Mouse (Mus musculus) liver, adult 2 months (tissue): ENCODE results near the gene Psmd8. TPM values are rescaled to one million over a fixed set of nuclear protein-coding genes. Genes with fewer than 3 reads are reported as not detected.
A peak's percentile ranks its signal among the peaks of the same experiment; 100 is the strongest.

ENCODE experiments used
- DNase-seq: peaks from one replicate; pipeline ENCODE4 v3.0.0-alpha.2; 2011; ENCODE audit warnings: low read depth, low spot score; ENCODE audit errors: extremely low read depth
- H3K27ac ChIP-seq: fragments of 200-500 bp; replicated peaks from 2 replicates; pipeline ENCODE4 v1.5.1; 2012; ENCODE audit warnings: low read depth, mild to moderate bottlenecking, control low read depth, inconsistent platforms, low read length; ENCODE audit not compliant: insufficient read depth
- H3K27me3 ChIP-seq: fragments of 200-500 bp; 2 replicates; pipeline ENCODE4 v1.6.1; 2012; ENCODE audit warnings: mild to moderate bottlenecking, moderate library complexity, low read length, inconsistent platforms; ENCODE audit not compliant: control insufficient read depth, insufficient read depth
- H3K36me3 ChIP-seq: fragments of 200-500 bp; 2 replicates; pipeline ENCODE4 v1.6.1; 2012; ENCODE audit warnings: low read length, inconsistent platforms; ENCODE audit not compliant: control insufficient read depth, insufficient read depth
- H3K4me1 ChIP-seq: fragments of 200-500 bp; 2 replicates; pipeline ENCODE4 v1.6.1; 2011; ENCODE audit warnings: low read length; ENCODE audit not compliant: control insufficient read depth, insufficient read depth
- H3K4me3 ChIP-seq: fragments of 200-500 bp; 2 replicates; pipeline ENCODE4 v1.5.1; 2011; ENCODE audit warnings: low read depth, mild to moderate bottlenecking, control low read depth, low read length, moderate library complexity; ENCODE audit not compliant: insufficient read depth
- H3K79me2 ChIP-seq: fragments of 200-500 bp; 2 replicates; pipeline ENCODE4 v1.6.1; 2012; ENCODE audit warnings: inconsistent platforms, mild to moderate bottlenecking, low read length, moderate library complexity; ENCODE audit not compliant: control insufficient read depth, insufficient read depth
- H3K9ac ChIP-seq: fragments of 200-500 bp; 2 replicates; pipeline ENCODE4 v1.6.1; 2012; ENCODE audit warnings: low read depth, mild to moderate bottlenecking, control low read depth, inconsistent platforms, low read length
- CTCF ChIP-seq: fragments of 200-500 bp; IDR thresholded peaks from 2 replicates; pipeline ENCODE4 v1.5.1; 2011; ENCODE audit warnings: low read depth, low read length, control low read depth
- POLR2A ChIP-seq: fragments of 200-500 bp; IDR thresholded peaks from 2 replicates; pipeline ENCODE4 v1.6.1; 2011; ENCODE audit warnings: low read length, control low read depth; ENCODE audit not compliant: insufficient read depth; ENCODE audit errors: extremely low read depth
- WGBS: fragments of 180-500 bp; shearing (Covaris S2); methylation state at CpG from one replicate; pipeline ENCODE4 v1.1.7; 2018; 5-methylcytosine and 5-hydroxymethylcytosine counted together
- polyA plus RNA-seq: library from polyadenylated mRNA; depleted of rRNA; stranded (reverse); fragments of >200 nt; gene quantifications from 2 replicates; pipeline ENCODE4 v1.2.3, GENCODE M21; 2012
- total RNA-seq: library from RNA; depleted of rRNA; stranded (reverse); fragments of >200 nt; gene quantifications from 2 replicates; pipeline ENCODE4 v1.2.3, GENCODE M21; 2014

Psmd8 gene
- total and polyA plus RNA-seq, 2 experiments = 119 to 217 TPM

DNA sequence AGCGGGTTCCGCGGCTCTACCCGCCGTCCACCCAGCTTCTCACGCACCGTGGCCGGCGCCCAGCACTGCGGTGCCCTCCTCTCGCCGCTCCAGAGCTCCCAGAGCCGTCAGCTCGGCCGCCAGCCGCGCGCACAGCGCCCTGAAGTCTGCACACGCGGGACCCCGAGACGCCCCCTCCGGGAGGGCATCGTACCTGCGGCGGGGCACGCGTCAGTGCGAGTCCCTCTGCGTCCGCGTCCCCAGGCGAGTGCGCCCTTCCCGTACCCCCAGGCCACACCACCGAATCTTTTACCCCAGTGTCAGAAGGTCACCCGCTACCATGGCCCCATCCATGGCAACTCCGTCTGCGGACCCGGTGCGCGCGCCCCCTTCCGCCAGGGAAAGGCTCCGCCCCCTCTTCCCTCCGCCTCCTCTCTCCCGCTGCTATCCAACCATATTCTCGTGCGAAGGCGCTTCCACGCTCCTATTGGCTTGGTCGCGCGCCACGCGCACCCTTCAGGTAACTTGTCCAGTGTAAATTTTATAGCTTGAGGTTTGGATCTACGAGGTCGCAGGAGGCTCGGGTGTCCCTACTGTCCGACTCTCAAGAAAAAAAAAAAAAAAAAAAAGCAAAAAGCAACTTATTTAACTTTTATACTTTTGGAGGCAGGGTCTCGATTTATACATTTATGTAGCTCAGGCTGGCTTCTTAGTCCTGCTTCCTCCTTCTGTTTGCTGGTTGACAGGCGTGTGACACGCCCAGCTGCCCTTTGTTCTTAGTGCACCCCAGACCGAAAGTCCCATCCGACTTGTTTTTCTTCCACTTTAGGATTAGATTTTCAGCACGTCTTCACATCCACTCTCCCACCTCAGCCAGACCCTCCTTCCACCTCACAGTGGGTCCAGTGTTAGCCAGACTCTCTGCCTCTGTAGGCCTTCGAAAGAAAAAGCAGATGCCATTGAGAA, 24.4 kb downstream of the Psmd8 start, which contains the start of gene Fam98c:
Fam98c (minus strand) TSS at position 397 of the 945 bp plus-strand sequence.
- peaks cover 3% of the 10 kb centered on the region; the same call in 1 of the 2 replicates for H3K4me1 ChIP-seq
- peaks cover 2% of the 10 kb centered on the region; the same call in 1 of the 2 replicates for H3K36me3 ChIP-seq
- peak within 1 kb of the TSS; percentile 77 for H3K4me3 ChIP-seq
- no peaks in the 10 kb centered on the region for H3K79me2 ChIP-seq
- H3K9ac ChIP-seq = peak within 1 kb of the TSS; percentile 86
- 3% methylated on average over 66 of the region's 68 CpGs for WGBS
- peak within 1 kb of the TSS; percentile 63 for H3K27ac ChIP-seq
- peak; percentile 73 for DNase-seq
- H3K27me3 ChIP-seq = 0 out of 2 replicates have a peak, but pooled peaks cover 3% of the 10 kb centered on the region
- TF ChIP-seq CTCF (no peak), POLR2A (no peak)

DNA sequence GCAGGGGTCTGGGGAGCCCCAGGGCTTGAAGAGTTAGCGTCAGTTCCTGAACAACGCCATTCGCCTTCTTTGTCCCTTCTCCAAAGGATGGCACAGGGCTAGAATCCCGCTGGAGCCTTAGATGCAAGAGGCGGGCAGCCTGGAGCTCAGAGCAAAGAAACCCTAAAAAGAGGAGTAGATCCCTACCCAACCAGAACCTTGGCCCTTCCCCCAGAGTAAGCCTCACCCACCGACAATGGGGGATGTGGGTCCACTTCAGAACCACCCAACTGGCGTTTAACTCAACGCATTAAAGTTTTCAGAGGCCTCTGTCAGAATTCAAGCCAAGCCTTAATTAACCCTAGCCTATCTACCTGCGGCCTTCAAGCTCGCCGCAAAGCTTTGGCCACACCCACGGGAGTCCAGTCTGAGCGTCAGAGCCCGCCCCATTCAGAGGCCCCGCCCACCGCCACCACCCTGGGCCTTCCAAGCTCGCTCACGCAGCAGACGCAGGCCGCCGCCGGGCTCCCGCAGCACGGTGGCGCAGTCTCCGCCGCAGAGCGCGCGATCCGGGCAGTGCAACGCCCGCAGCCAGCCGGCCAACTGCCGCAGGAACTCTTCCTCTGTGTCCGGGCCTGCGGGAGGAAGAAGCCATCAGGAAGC, 25.2 kb downstream of the Psmd8 start:
- H3K9ac ChIP-seq = peak overlapping the region; percentile 86
- WGBS = 11% methylated on average over 35 of the region's 37 CpGs
- H3K4me3 ChIP-seq = peak overlapping the region; percentile 77
- H3K36me3 ChIP-seq = peaks cover 2% of the 10 kb centered on the region; the same call in 1 of the 2 replicates
- H3K27ac ChIP-seq = peak overlapping the region; percentile 63
- H3K79me2 ChIP-seq = no peaks in the 10 kb centered on the region
- peak; percentile 82 for TF ChIP-seq POLR2A
- 0 out of 2 replicates have a peak, but pooled peaks have one; percentile 18 for TF ChIP-seq CTCF
- peak; percentile 71 for DNase-seq
- H3K4me1 ChIP-seq = peaks cover 3% of the 10 kb centered on the region; the same call in 1 of the 2 replicates
- 0 out of 2 replicates have a peak, but pooled peaks cover 3% of the 10 kb centered on the region for H3K27me3 ChIP-seq

GRCm38 (mm10) chr7:29154018-29154720, 26.3 kb downstream of the Psmd8 start:
- TF ChIP-seq POLR2A (no peak), CTCF (no peak)
- Histone ChIP-seq H3K4me1 (peaks cover 3% of the 10 kb centered on the region; the same call in 1 of the 2 replicates), H3K27ac (no peak overlapping the region), H3K79me2 (no peaks in the 10 kb centered on the region), H3K27me3 (0 out of 2 replicates have a peak, but pooled peaks cover 3% of the 10 kb centered on the region), H3K4me3 (no peak overlapping the region), H3K9ac (no peak overlapping the region), H3K36me3 (peaks cover 2% of the 10 kb centered on the region; the same call in 1 of the 2 replicates)
- DNase-seq = no peak
- WGBS = 97% methylated on average over 14 of the region's 14 CpGs

DNA sequence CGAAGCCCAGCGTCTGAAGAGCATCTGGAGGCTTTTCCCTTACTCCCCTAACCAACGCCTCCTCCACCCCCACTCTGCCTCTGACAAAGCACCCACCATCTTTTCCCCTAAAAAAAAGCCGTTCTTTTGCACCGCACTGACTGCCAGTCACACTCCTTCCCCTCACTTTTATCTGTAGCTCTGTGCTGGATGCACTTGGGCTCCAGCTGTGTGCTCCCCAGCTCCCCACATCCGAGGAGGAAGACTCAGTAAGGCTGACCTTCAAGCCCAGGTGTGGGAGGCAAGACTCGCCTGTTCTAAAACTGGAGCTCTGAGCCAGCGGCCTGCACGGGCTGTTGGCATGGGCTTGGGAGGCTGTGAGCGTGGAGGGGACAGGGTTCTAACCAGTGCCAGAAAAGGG, 29.0 kb downstream of the Psmd8 start:
- 76% methylated on average over 10 of the region's 10 CpGs for WGBS
- H3K27me3 ChIP-seq = no peaks in the 10 kb centered on the region
- peaks cover 2% of the 10 kb centered on the region; the same call in 1 of the 2 replicates for H3K4me1 ChIP-seq
- no peak overlapping the region for H3K4me3 ChIP-seq
- no peak for DNase-seq
- peaks cover 2% of the 10 kb centered on the region; the same call in 1 of the 2 replicates for H3K36me3 ChIP-seq
- TF ChIP-seq CTCF (no peak), POLR2A (no peak)
- H3K27ac ChIP-seq = no peak overlapping the region
- H3K9ac ChIP-seq = no peak overlapping the region
- no peaks in the 10 kb centered on the region for H3K79me2 ChIP-seq

DNA sequence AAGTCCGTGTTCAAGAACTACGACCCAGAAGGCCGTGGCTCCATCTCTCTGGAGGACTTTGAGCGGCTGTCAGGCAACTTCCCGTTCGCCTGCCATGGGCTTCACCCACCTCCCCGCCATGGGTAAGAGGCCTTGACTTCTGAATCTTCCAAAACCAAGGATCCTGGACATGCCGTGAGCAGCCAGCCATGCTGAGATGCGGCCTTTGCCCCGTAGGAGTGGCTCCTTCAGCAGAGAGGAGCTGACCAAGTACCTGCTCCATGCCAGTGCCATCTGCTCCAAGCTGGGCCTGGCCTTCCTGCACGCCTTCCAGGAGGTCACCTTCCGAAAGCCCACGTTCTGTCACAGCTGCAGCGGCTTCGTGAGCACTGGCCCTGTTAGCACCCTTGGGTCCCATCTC, 31.7 kb downstream of the Psmd8 start:
- 94% methylated on average over 15 of the region's 15 CpGs for WGBS
- no peak overlapping the region for H3K9ac ChIP-seq
- H3K27me3 ChIP-seq = no peaks in the 10 kb centered on the region
- H3K4me3 ChIP-seq = no peak overlapping the region
- no peaks in the 10 kb centered on the region for H3K4me1 ChIP-seq
- DNase-seq = no peak
- no peak for TF ChIP-seq POLR2A
- H3K36me3 ChIP-seq = no peaks in the 10 kb centered on the region
- no peak overlapping the region for H3K27ac ChIP-seq
- H3K79me2 ChIP-seq = no peaks in the 10 kb centered on the region
